Mouse (Mus musculus) cerebellum, adult 2 months (tissue): Measurements from ENCODE around the gene Elob.

ENCODE experiments used
- CTCF ChIP-seq: fragments of 200-500 bp; IDR thresholded peaks from 2 replicates; pipeline ENCODE4 v1.5.1; 2011; ENCODE audit warnings: low read depth, mild to moderate bottlenecking, control low read depth, low read length, moderate library complexity, borderline replicate concordance; ENCODE audit not compliant: insufficient read depth
- POLR2A ChIP-seq: fragments of 200-500 bp; IDR thresholded peaks from 2 replicates; pipeline ENCODE4 v1.6.1; 2011; ENCODE audit warnings: low read length, control low read depth, borderline replicate concordance; ENCODE audit not compliant: insufficient read depth

DNA sequence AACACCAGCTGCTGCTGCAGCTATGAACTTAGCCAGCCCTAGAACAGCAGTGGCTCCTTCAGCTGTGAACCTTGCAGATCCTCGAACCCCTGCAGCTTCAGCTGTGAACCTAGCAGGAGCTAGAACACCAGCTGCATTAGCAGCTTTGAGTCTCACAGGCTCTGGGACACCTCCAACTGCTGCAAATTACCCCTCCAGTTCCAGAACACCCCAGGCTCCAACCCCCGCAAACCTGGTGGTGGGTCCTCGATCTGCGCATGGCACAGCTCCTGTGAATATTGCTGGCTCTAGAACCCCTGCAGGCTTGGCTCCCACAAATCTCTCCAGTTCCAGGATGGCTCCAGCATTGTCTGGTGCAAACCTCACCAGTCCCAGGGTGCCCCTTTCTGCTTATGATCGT lies 8.2 kb downstream of the Elob start:
- no peak for TF ChIP-seq CTCF
- TF ChIP-seq POLR2A = no peak
